Mouse (Mus musculus): ENCODE results near the gene Rtkn2. TPM values are rescaled to one million over a fixed set of nuclear protein-coding genes. Genes with fewer than 3 reads are reported as not detected.

Gene Rtkn2
- polyA plus RNA-seq, 1 experiment from 2014 or later: 5.2 TPM

DNA sequence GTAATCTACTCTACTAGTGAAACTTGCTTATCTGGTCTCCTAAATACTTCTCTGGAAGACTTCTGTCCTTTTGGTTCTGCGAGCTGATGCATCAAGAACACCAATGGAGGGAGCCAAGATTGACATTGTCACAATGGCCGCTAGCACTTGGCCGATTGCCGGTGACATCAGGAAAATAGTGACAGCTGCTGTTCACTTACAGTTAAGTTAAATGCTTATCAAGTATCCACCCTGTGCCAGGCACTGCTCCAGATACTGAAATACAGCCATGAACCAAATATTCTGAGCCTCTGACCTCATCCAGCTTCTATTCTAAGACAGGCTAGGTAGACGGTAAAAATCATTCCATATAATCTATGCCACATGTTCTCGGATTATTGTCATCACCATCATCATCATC is 123.2 kb downstream of the Rtkn2 start:
- H3K9me3 ChIP-seq: no peaks in the 10 kb centered on the region
- peaks cover 18% of the 10 kb centered on the region for H3K36me3 ChIP-seq
- WGBS: 92% methylated on average over 6 of the region's 6 CpGs
- no peaks in the 10 kb centered on the region for H3K27me3 ChIP-seq (replicated peaks)
- no peak overlapping the region for H3K4me3 ChIP-seq (replicated peaks)
- H3K9ac ChIP-seq: no peak overlapping the region
- no peak for ATAC-seq (ENCODE audit: insufficient read depth, low FRiP score, low read depth)
- no peak overlapping the region for H3K27ac ChIP-seq
- peaks cover 23% of the 10 kb centered on the region for H3K4me1 ChIP-seq
- H3K4me2 ChIP-seq: no peak overlapping the region

DNA sequence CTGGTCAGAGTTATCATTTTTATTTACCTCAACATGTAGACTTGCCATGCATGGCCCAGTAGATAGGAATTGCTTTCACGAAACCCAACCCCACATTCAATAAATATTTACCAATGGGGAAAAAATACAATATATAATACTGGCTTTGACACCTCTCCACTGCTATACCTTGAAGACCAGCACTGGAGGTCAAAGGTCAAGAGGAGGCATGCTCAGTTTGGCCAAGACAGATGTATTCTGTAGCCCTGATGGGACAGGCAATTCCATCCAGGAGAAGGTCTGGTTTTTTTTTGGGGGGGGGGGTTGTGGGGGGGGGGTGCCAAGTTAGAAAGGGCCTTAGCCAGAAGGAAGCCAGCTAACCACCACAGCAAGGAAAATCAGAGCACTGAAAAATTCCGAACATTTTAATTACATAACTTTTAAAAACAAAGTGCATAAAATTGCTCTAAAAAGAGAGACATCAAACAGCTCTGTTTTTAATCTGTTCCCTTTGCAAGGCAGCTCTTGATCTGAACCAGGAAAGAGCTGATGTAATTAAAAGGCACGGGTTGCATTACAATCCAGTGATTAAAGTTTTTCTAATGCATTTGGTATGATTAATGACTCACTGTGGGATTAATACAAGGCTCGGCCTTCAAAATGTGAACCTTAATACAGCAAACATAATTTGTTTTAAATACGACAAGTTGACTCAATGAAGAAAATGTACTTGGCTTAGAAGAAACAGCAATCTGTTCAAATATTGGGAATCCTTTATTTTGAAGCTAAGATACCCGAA is 123.9 kb downstream of the Rtkn2 start:
- H3K27me3 ChIP-seq (replicated peaks): no peaks in the 10 kb centered on the region
- no peaks in the 10 kb centered on the region for H3K9me3 ChIP-seq
- H3K9ac ChIP-seq: no peak overlapping the region
- H3K4me2 ChIP-seq: no peak overlapping the region
- H3K27ac ChIP-seq: peak overlapping the region; percentile 83
- H3K4me1 ChIP-seq: peaks cover 23% of the 10 kb centered on the region
- ATAC-seq (ENCODE audit: insufficient read depth, low FRiP score, low read depth): no peak
- H3K4me3 ChIP-seq (replicated peaks): no peak overlapping the region
- WGBS: 35% methylated on average over 6 of the region's 6 CpGs
- H3K36me3 ChIP-seq: peaks cover 11% of the 10 kb centered on the region; the same call in 1 of the 2 replicates

DNA sequence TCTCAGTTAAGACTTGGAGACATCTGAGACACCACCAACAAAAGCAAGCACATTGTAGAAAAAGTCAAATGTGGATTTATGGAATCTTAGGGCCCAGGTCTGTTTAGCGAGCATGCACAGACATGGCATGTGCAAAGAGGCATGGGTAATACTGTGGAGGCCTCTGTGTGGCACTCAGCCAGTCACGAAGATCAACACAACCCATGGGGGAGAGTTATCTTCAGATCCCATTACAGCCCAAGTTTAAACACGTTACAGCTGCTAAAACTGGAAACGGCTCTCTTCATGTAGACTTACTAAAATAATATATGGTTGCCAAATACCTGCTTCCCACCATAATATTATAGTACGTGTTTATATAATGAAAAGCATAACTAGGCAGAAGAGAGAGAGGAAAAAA is 124.6 kb downstream of the Rtkn2 start:
- Histone ChIP-seq H3K36me3 (peaks cover 11% of the 10 kb centered on the region; the same call in 1 of the 2 replicates), H3K27ac (peak overlapping the region; percentile 83), H3K9me3 (no peaks in the 10 kb centered on the region), H3K4me3 (replicated peaks) (no peak overlapping the region), H3K9ac (no peak overlapping the region), H3K4me1 (peaks cover 23% of the 10 kb centered on the region), H3K27me3 (replicated peaks) (no peaks in the 10 kb centered on the region), H3K4me2 (no peak overlapping the region)
- WGBS: 30% methylated on average over 5 of the region's 5 CpGs
- ATAC-seq (ENCODE audit: insufficient read depth, low FRiP score, low read depth): peak; percentile 79

- H3K4me2 ChIP-seq: no peak overlapping the region
- peak; percentile 9; the same call in 1 of the 2 replicates for ATAC-seq (ENCODE audit: insufficient read depth, low FRiP score, low read depth)
- H3K27ac ChIP-seq: peak overlapping the region; percentile 83
- peaks cover 14% of the 10 kb centered on the region; the same call in 1 of the 2 replicates for H3K36me3 ChIP-seq
- H3K4me1 ChIP-seq: peaks cover 23% of the 10 kb centered on the region
- no peaks in the 10 kb centered on the region for H3K9me3 ChIP-seq
- 16% methylated on average over 2 of the region's 2 CpGs for WGBS
- no peak overlapping the region for H3K4me3 ChIP-seq (replicated peaks)
- H3K27me3 ChIP-seq (replicated peaks): no peaks in the 10 kb centered on the region
- H3K9ac ChIP-seq: no peak overlapping the region
Measured at GRCm38 (mm10) chr10:68104481-68104880, 125.1 kb downstream of the Rtkn2 start.

DNA sequence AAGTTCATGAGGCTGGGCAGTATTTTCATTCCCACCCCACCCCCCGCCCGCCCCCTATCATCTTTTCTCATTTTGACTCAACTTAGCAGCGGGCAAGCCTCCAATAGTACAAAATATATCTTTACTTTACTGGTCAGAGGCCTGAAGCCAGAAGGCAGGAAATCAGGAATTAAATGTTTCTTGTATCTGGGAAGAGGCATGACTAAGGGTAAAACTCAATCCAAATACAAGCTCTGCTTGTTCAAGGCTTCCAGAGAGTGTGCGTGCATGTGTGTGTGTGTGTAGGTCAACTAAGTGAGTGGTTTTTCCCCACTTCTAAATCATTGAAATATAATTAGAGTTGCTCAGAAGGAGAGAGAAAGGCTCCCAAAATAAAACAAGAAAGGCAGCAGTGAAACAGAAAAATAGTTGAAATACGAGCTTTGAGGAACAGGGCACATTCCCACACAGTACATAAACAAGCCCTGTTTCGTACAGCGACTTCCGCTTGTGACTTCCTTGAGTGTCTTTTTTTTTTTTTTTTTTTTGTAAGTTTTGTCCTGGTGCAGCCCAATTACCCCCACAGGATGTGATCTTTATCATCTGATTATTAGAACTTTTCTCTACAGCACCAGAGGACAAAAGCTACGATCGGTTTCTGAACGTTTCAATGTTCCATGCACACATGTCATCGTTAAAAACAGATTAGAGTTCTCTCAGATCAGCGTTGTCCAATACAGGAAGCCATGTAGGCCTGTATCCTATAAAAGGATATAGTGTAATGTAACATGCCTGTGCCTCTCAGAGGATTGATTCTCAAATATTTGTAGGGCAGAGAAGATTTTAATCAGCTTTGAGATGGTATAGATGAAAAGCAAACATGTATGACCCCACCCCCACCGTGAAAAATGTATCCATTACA is 125.8 kb downstream of the Rtkn2 start:
- ATAC-seq (ENCODE audit: insufficient read depth, low FRiP score, low read depth): peak; percentile 32; the same call in 1 of the 2 replicates
- Histone ChIP-seq H3K9ac (no peak overlapping the region), H3K4me1 (peaks cover 23% of the 10 kb centered on the region), H3K27ac (peak overlapping the region; percentile 83), H3K9me3 (no peaks in the 10 kb centered on the region), H3K4me3 (replicated peaks) (no peak overlapping the region), H3K4me2 (no peak overlapping the region), H3K36me3 (peaks cover 14% of the 10 kb centered on the region; the same call in 1 of the 2 replicates), H3K27me3 (replicated peaks) (no peaks in the 10 kb centered on the region)
- 37% methylated on average over 14 of the region's 14 CpGs for WGBS

GRCm38 (mm10) chr10:68106351-68106950 is 127.1 kb downstream of the Rtkn2 start:
- H3K9me3 ChIP-seq: no peaks in the 10 kb centered on the region
- 47% methylated on average over 9 of the region's 9 CpGs for WGBS
- H3K27ac ChIP-seq: 0 out of 2 replicates have a peak overlapping the region, but pooled peaks have one; percentile 17
- 0 out of 2 replicates have a peak, but pooled peaks cover 8% of the 10 kb centered on the region for H3K36me3 ChIP-seq
- no peak for ATAC-seq (ENCODE audit: insufficient read depth, low FRiP score, low read depth)
- no peak overlapping the region for H3K4me2 ChIP-seq
- H3K4me3 ChIP-seq (replicated peaks): no peak overlapping the region
- H3K4me1 ChIP-seq: peaks cover 23% of the 10 kb centered on the region
- no peaks in the 10 kb centered on the region for H3K27me3 ChIP-seq (replicated peaks)
- H3K9ac ChIP-seq: no peak overlapping the region

- Histone ChIP-seq H3K4me2 (no peak overlapping the region), H3K27ac (no peak overlapping the region), H3K27me3 (replicated peaks) (no peaks in the 10 kb centered on the region), H3K4me3 (replicated peaks) (no peak overlapping the region), H3K9me3 (no peaks in the 10 kb centered on the region), H3K36me3 (0 out of 2 replicates have a peak, but pooled peaks cover 8% of the 10 kb centered on the region), H3K4me1 (peaks cover 23% of the 10 kb centered on the region), H3K9ac (no peak overlapping the region)
- 86% methylated on average over 6 of the region's 6 CpGs for WGBS
- ATAC-seq (ENCODE audit: insufficient read depth, low FRiP score, low read depth): no peak
Measured at GRCm38 (mm10) chr10:68107716-68108115, 128.3 kb downstream of the Rtkn2 start.

Other genes starting within 250 kb of the Rtkn2 start
- gene Zfp365, start 66.9 kb upstream of the Rtkn2 start, polyA plus RNA-seq (2015; fragmentation: Nextera tagmentation; extraction: Ambion mirVana): 1.4 and 1.5 TPM in 2 replicates